Mouse (Mus musculus): ENCODE measurements at regions not wholly inside any gene's neighbourhood (a gene's known extent, or its start where the extent isn't known, plus 50 kb on each side); places are given as distances from the start of the nearest gene placed in this dataset.
"Not testable (repeated sequence)": the region's sequence is repeated elsewhere in the genome, so short reads cannot be mapped to it uniquely, and the experiment has no call there.

DNA sequence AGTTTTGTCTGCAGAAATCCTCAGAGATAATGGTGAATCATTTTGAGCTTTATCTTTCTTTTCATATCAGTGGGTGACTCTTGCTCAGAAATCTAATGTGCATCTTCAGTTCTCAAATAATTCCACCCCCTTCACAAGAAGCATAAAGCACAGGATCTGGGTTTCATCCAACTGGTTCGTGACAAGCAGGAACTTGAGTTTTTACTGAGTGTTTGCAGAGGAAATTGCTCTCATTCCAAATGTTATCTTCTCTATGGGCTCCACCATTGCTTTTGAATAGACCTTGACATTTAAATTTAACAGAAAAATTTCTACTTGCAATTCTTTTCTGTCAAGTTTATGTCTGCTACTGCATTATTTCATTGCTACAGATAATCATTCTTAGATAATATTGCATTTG lies 443.1 kb downstream of the Arl4a start:
- no peak for DNase-seq (ENCODE audit: low spot score)

DNA sequence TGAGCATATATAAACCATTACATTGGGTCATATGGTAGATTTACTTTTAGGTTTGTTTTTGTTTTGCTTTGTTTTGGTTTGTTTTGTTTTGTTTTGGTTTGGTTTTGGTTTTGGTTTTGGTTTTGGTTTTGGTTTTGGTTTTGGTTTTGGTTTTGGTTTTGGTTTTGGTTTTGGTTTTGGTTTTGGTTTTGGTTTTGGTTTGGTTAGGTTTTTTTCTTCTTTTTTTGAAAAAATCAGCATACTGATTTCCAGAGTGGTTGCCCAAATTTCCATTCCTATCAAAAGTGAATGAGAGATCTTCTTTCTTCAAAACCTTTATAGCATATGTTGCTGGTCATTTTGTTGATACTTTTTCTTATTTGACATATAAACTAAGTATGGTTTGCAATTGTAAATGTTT lies 444.0 kb downstream of the Arl4a start:
- not testable (repeated sequence) for DNase-seq (ENCODE audit: low spot score)

DNA sequence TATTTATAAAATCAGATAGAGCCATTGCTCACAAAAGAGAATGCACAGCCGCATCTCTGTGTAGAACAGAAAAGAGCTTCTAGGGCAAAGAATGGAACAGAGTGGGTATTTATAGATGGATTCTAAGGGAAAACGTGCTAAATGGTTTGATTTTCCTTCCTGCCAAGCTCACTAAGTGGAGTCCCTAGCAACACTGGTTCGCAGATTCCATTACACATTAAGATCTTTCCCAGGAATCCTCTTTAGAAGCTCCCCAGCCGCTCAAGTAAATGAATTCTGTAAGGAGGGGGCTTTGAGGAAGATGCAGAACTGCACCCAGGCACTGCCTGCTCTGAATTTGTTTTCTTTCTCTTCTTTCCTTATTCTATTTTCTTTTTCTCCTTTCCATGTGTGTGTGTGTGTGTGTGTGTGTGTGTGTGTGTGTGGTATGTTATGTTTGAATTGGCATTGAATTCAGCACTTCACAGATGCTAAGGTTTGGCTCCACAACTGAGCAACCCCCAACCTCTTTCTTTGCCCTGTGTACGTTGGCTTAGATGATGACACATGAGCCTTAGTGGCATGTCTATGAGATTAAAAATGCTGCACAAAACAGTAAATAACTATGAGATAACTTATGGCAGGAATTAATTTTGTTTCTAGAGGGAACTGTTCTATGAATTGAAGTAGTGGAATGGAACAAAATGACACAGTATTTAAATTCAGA lies 450.5 kb downstream of the Arl4a start:
- DNase-seq (ENCODE audit: low spot score) = no peak

DNA sequence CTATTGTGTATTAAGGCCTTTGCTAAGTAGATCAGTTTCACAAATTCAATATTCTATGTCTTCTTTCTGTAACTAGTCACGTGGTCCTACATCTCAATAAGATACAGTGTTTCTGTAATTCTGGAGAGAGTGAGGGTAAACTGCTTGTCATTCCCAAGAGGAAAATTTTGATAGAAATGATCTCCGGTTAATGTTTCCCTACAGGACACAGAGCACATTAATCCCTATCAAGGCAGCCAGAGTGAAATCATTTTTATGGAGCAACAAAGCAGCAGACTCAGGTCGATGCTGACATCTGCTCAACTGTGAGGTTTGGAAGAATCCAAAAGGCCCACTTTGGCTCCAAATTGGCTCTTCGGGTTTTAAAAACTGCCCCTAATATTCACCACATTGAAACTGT lies 451.7 kb downstream of the Arl4a start:
- DNase-seq (ENCODE audit: low spot score) = no peak

- DNase-seq (ENCODE audit: low spot score) = no peak
These were observed 460.2 kb downstream of the Arl4a start for GRCm38 (mm10) chr12:39577610-39578009.

DNA sequence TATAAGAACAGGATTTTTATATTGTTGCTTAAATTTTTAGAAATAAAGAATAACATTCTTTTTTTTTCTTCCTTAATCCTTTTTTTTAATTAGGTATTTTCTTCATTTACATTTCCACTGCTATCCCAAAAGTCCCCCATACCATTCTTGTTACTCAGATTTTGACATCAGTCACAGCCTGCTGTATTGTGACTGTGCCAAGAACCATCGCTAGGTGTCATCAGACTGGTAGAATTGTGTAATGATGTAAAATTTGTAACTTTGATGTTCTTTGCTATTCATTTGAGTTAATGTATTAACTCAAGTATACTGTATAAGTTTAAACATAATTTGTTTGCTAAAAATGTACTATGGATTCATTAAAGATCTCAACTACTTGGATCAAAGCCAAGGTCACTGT lies 465.0 kb downstream of the Arl4a start:
- DNase-seq (ENCODE audit: low spot score) = no peak

GRCm38 (mm10) chr12:39572147-39572546 lies 465.7 kb downstream of the Arl4a start:
- DNase-seq (ENCODE audit: low spot score) = no peak

DNA sequence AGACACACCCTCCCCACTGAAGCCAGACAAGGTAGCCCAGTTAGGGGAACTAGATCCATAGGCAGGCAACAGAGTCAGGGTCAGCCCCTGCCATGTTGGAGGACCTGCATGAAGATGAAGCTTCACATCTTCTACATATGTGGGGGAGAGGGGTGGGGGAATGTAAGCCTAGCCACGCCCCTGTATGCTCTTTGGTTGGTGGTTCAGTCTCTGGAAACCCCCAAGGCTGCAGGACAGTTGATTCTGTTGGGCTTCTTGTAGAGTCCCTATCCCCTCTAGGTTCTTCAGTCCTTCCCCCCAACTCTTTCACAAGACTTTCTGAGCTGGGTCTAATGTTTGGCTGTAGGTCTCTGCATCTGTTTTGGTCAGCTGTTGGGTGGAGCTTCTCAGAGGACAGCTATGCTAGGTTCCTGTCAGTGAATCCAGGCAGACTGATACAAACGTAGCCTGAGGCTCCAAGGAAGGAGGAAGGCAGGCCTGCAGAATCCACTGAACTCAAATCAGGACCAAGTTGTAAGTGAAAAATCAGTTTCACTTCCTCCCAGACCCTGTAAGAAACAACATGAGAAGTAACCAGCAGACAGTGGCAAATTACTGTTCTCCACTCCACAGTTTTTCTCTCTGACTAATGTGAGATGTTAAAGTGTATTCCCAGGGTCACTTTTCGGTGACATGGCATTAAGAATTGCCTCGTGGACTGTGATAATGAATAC lies 476.9 kb downstream of the Arl4a start:
- no peak for DNase-seq (ENCODE audit: low spot score)

GRCm38 (mm10) chr12:39558491-39558890 lies 479.3 kb downstream of the Arl4a start:
- no peak for DNase-seq (ENCODE audit: low spot score)

DNA sequence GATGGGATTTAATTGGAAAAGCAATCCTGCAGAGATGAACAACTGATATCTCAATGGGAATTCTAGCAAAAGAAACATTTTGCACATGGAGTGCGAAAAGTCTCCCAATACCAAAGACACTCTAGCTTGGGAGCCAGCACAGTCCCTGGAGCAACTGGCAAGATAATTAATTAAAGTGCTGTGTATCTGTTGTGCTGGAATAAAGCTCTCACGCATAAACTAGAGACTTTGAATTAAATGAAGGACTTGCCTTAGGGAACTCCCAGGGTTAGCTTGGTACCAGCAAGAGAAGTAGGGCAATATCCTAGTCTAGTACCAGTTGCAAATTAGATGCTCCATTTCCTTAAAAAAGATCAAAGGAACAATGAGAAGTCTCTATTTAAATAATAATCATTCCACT lies 501.5 kb downstream of the Arl4a start:
- no peak for DNase-seq (ENCODE audit: low spot score)

DNA sequence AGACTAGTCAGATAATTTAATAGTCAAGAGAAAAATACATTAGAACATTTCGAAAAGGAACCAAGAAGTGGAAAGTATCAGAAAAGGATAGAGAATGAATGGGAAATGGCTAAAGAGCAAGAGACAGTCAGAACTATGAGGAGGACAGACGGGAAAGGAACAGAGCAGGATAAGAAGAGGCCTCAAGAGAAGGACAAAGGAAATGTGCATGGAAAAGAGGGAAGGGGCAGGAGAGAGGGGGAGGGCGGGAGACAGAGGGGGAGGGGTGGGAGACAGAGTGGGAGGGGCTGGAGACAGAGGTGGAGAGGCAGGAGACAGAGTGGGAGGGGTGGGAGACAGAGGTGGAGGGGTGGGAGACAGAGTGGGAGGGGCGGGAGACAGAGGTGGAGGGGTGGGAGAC lies 509.7 kb downstream of the Arl4a start:
- no peak for DNase-seq (ENCODE audit: low spot score)

- DNase-seq (ENCODE audit: low spot score) = no peak
These were observed 510.6 kb downstream of the Arl4a start for GRCm38 (mm10) chr12:39527216-39527600.

DNA sequence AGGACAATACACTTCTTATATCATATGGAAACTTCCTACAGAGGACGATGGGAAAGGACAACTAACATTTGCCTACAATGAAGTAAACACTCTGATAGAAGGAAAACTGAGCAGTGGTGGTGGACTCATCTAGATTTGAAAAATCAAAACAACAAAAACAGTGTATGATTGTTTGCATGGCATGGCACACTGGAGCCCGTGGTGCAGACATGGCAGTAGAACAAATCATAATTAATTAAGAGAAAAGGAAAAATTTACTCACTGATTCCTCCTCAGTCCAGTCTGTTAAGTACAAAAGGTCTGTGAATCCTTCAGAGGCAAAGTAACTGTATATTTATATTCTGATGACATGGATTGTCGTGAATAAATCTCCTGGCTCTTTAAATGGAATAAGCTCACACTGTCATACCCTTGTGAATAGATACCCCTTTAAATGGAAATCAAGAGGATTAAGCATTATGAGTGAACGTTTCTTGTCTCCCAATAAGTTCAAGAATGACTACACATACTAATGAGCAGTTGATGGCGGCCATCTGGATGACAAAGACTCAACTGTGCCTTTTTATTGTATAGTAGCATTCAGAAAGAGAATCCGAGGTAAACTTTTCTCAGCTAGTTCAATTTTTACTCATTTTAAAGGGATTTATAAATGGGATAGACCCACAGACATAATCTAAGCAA lies 511.1 kb downstream of the Arl4a start:
- DNase-seq (ENCODE audit: low spot score) = no peak

DNA sequence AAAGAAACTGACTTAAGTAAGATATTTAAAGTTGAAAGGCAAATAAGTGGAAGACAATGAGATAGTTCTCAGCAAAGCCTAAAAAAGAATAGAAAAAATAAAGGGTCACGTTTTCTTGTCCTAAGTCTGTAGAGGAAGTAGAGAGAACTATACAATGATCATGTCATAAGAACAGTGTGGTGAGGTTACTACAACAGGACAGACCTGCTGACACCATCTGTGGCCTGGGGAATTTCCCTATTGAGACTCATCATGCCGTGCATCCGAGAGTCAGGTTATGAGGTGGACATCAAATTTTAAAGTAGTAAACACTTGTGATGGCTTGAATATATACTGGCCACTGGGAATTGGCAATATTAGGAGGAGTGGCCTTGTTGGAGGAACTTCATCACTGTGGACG lies 522.1 kb downstream of the Arl4a start:
- no peak for DNase-seq (ENCODE audit: low spot score)

DNA sequence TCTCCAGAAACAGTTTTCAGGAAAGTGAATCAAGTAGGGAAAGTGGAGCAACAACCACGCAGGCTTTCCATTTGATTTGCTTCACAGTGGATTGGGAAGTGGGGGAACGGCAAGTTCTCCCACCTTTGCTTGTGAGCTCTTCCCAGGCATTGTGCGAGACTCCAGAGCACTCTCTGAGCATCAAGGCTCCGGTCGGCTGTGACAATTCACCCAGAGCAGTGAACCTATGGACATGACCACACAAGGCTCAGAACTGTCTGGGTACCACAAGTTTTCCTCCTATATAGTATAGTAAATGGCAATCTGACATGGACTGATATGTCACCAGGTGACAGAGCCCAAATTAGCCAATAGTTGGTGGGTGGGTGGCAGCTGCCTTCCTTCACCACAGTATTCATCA lies 527.0 kb downstream of the Arl4a start:
- DNase-seq (ENCODE audit: low spot score) = no peak

DNA sequence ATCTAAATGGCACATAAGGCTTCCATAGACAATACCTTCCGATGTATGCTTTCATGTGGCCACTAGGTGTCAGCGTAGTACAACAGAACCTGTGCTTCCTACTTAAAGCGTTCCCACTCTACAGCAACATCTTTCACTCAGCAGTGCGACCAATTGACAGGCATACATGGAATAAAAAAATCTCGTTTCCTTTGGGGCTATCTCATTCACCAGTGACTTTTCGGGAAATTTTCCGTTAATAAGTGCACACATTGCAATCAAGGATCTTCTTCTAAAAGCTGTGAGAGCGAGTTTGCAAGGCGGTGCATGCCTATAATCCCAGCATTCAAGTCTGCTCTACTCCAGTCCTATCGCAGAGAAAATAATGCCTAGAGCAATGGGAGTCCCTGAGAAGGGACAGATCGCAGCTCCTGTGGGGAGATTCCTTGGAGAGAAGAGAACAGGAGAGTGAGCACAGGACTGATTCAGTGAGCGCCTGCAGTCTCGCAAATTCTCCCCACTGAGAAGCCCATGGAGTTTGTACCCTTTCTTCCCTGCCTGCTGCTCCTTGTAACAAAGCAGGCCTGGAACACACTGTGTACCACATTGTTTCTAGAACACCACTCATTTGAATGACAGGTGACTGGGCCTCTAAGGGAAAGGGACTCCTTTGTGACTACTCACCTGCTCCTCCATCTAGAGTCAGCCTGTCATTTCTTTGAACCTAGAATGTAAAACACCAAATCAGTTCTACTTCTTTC lies 527.6 kb downstream of the Arl4a start:
- peak; percentile 35 for DNase-seq (ENCODE audit: low spot score)

DNA sequence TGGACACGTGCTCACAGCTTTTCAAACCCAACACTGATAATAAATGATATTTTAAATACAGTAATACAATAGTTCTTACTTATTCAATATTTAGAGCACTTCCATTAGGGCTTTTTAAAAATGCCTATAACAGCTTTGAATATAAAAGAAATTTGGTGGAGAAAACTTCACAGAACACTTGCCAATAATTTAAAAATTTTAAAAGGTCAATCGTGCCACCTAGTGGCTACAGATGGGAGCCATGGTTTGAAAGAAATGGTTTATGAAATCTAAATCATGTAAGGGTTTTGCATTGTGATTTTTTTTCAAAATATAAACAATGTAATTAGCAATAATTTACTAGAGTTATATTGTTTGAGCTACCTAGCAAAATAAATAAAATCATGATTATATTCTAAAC lies 541.6 kb downstream of the Arl4a start:
- DNase-seq (ENCODE audit: low spot score) = no peak

- DNase-seq (ENCODE audit: low spot score) = no peak
These were observed 544.1 kb downstream of the Arl4a start for GRCm38 (mm10) chr12:39493578-39494218.

GRCm38 (mm10) chr12:39493114-39493513 lies 544.7 kb downstream of the Arl4a start:
- no peak for DNase-seq (ENCODE audit: low spot score)

DNA sequence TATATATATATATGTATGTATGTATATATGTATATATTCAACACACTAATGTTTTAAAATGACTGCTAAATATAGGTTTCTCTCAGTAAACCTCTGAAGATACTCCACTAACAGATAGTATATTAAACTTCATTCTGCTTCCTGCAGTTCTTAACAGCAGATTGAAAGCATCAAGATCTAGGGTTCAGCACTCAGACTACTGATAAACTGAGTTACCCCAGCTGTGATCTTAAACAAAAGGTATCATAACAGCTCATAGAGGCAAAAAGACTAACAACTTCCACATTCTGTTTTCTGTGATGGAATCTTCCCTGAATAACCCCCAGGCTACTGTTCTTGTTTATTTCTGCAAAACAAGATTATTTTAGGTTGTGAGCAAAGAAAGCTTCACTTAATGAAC lies 564.8 kb downstream of the Arl4a start:
- DNase-seq (ENCODE audit: low spot score) = no peak

All from testis, postnatal 14 days (tissue).